Mouse (Mus musculus) spleen, adult 2 months (tissue): ENCODE data around the gene Ptgdr2. TPM values are rescaled to one million over a fixed set of nuclear protein-coding genes. Genes with fewer than 3 reads are reported as not detected.

Experiments
- DNase-seq, 2 experiments: peaks; one replicate each; pipeline versions ENCODE4 v3.0.0 to v3.0.0-alpha.2; 2012 to 2021; ENCODE audit warnings: low spot score in 2 of 2, low read depth in 1 of 2
- H3K27ac ChIP-seq: fragments of 200-500 bp; 2 replicates; pipeline ENCODE4 v1.5.1; 2012; ENCODE audit warnings: low read length, inconsistent platforms; ENCODE audit not compliant: insufficient read depth
- H3K27me3 ChIP-seq: fragments of 200-500 bp; 2 replicates; pipeline ENCODE4 v1.6.1; 2012; ENCODE audit warnings: mild to moderate bottlenecking, moderate library complexity, low read length, inconsistent platforms; ENCODE audit not compliant: control insufficient read depth, insufficient read depth
- H3K36me3 ChIP-seq: fragments of 200-500 bp; 2 replicates; pipeline ENCODE4 v1.6.1; 2012; ENCODE audit warnings: mild to moderate bottlenecking, low read length, inconsistent platforms; ENCODE audit not compliant: control insufficient read depth, insufficient read depth
- H3K4me1 ChIP-seq: fragments of 200-500 bp; 2 replicates; pipeline ENCODE4 v1.6.1; 2011; ENCODE audit warnings: inconsistent platforms; ENCODE audit not compliant: control insufficient read depth, insufficient read depth, insufficient read length
- H3K4me3 ChIP-seq: fragments of 200-500 bp; 2 replicates; pipeline ENCODE4 v1.5.1; 2011; ENCODE audit warnings: mild to moderate bottlenecking, inconsistent platforms; ENCODE audit not compliant: insufficient read depth, insufficient read length; ENCODE audit errors: extremely low read depth
- CTCF ChIP-seq: fragments of 200-500 bp; IDR thresholded peaks from 2 replicates; pipeline ENCODE4 v1.5.1; 2011; ENCODE audit warnings: mild to moderate bottlenecking, inconsistent platforms; ENCODE audit not compliant: insufficient read depth, insufficient read length, insufficient replicate concordance; ENCODE audit errors: extremely low read depth
- POLR2A ChIP-seq: fragments of 200-500 bp; IDR thresholded peaks from 2 replicates; pipeline ENCODE4 v1.6.1; 2011; ENCODE audit warnings: low read depth, low read length, inconsistent platforms
- WGBS: fragments of 180-500 bp; shearing (Covaris S2); methylation state at CpG from one replicate; pipeline ENCODE4 v1.1.7; 2018; 5-methylcytosine and 5-hydroxymethylcytosine counted together
- polyA plus RNA-seq: library from polyadenylated mRNA; depleted of rRNA; stranded (reverse); fragments of >200 nt; gene quantifications from 2 replicates; pipeline ENCODE4 v1.2.3, GENCODE M21; 2012

Ptgdr2 gene
- polyA plus RNA-seq, 1 experiment, result 0.54 TPM

GRCm38 (mm10) chr19:10914870-10915269, 22.1 kb upstream of the Ptgdr2 start:
- Histone ChIP-seq H3K4me1 (peaks cover 6% of the 10 kb centered on the region), H3K4me3 (no peak overlapping the region), H3K27ac (no peak overlapping the region), H3K27me3 (no peaks in the 10 kb centered on the region), H3K36me3 (no peaks in the 10 kb centered on the region)
- TF ChIP-seq POLR2A, result no peak
- TF ChIP-seq CTCF, result no peak
- no peak for DNase-seq
- WGBS, result 11% methylated on average over 2 of the region's 2 CpGs

- no peaks in the 10 kb centered on the region for H3K27me3 ChIP-seq
- 57% methylated on average over 5 of the region's 5 CpGs for WGBS
- TF ChIP-seq POLR2A (no peak), CTCF (no peak)
These were observed 20.5 kb upstream of the Ptgdr2 start for GRCm38 (mm10) chr19:10916506-10916905.

GRCm38 (mm10) chr19:10918321-10918991, 18.5 kb upstream of the Ptgdr2 start:
- TF ChIP-seq CTCF (no peak), POLR2A (no peak)
- Histone ChIP-seq H3K4me1 (peaks cover 6% of the 10 kb centered on the region), H3K27ac (no peak overlapping the region), H3K4me3 (no peak overlapping the region), H3K27me3 (no peaks in the 10 kb centered on the region), H3K36me3 (no peaks in the 10 kb centered on the region)
- WGBS, result 93% methylated on average over 10 of the region's 10 CpGs
- DNase-seq, result no peak

More at GRCm38 (mm10) chr19:10916506-10916905, 20.5 kb upstream of the Ptgdr2 start:
- Histone ChIP-seq H3K27ac (no peak overlapping the region), H3K36me3 (no peaks in the 10 kb centered on the region), H3K4me3 (no peak overlapping the region), H3K4me1 (peaks cover 6% of the 10 kb centered on the region)
- no peak for DNase-seq

GRCm38 (mm10) chr19:10920532-10920931, 16.4 kb upstream of the Ptgdr2 start, which contains the start of gene Zp1:
Gene Zp1, minus strand, starts transcription at chr19:10920632.
- WGBS, result 27% methylated on average over 2 of the region's 2 CpGs
- Histone ChIP-seq H3K36me3 (no peaks in the 10 kb centered on the region), H3K27me3 (no peaks in the 10 kb centered on the region), H3K27ac (no peak within 1 kb of the TSS), H3K4me3 (no peak within 1 kb of the TSS), H3K4me1 (no peaks in the 10 kb centered on the region)
- no peak for DNase-seq
- no peak for TF ChIP-seq CTCF
- no peak for TF ChIP-seq POLR2A

- 75% methylated on average over 3 of the region's 3 CpGs for WGBS
- no peak for DNase-seq
- TF ChIP-seq POLR2A (no peak), CTCF (no peak)
- Histone ChIP-seq H3K4me3 (no peak overlapping the region), H3K27me3 (no peaks in the 10 kb centered on the region), H3K27ac (no peak overlapping the region), H3K4me1 (no peaks in the 10 kb centered on the region), H3K36me3 (no peaks in the 10 kb centered on the region)
These were observed 15.9 kb upstream of the Ptgdr2 start for GRCm38 (mm10) chr19:10921058-10921457.

- TF ChIP-seq POLR2A (no peak), CTCF (no peak)
- 73% methylated on average over 4 of the region's 4 CpGs for WGBS
These were observed 12.7 kb upstream of the Ptgdr2 start for GRCm38 (mm10) chr19:10924220-10924619.

GRCm38 (mm10) chr19:10926123-10926621, 10.8 kb upstream of the Ptgdr2 start:
- 89% methylated on average over 6 of the region's 6 CpGs for WGBS
- no peak for DNase-seq

More at GRCm38 (mm10) chr19:10924220-10924619, 12.7 kb upstream of the Ptgdr2 start:
- DNase-seq, result no peak
- Histone ChIP-seq H3K36me3 (no peaks in the 10 kb centered on the region), H3K4me1 (no peaks in the 10 kb centered on the region), H3K27ac (no peak overlapping the region), H3K4me3 (no peak overlapping the region), H3K27me3 (no peaks in the 10 kb centered on the region)

More at GRCm38 (mm10) chr19:10926123-10926621, 10.8 kb upstream of the Ptgdr2 start:
- Histone ChIP-seq H3K36me3 (no peaks in the 10 kb centered on the region), H3K4me1 (no peaks in the 10 kb centered on the region), H3K27me3 (no peaks in the 10 kb centered on the region), H3K27ac (no peak overlapping the region), H3K4me3 (no peak overlapping the region)
- TF ChIP-seq CTCF (no peak), POLR2A (no peak)
